Mouse (Mus musculus) stomach, postnatal 0 days (tissue): ENCODE results near the gene Dido1.

Source experiments
- CTCF ChIP-seq: IDR thresholded peaks from 2 replicates; pipeline ENCODE4 v1.5.1; 2016; ENCODE audit warnings: antibody characterized with exemption, low read depth, mild to moderate bottlenecking, moderate library complexity
- EP300 ChIP-seq: optimal IDR thresholded peaks from 2 replicates; pipeline ENCODE3; 2016; ENCODE audit warnings: antibody characterized with exemption

- TF ChIP-seq CTCF (no peak), EP300 (no peak)
These were observed 15.6 kb upstream of the Dido1 start for GRCm38 (mm10) chr2:180725414-180725778.
